Mouse (Mus musculus): ENCODE measurements around the gene Ptpn14. TPM values are rescaled to one million over a fixed set of nuclear protein-coding genes. Genes with fewer than 3 reads are reported as not detected.

Gene Ptpn14
- total and polyA plus RNA-seq, 2 experiments from 2014 or later = 4.2 to 23.5 TPM

GRCm38 (mm10) chr1:189885975-189886374 is 157.9 kb downstream of the Ptpn14 start:
- TF ChIP-seq CTCF (IDR thresholded peaks at IDR 0.05; ENCODE audit: low read depth) (no peak), EP300 (IDR thresholded peaks at IDR 0.05; ENCODE audit: low read depth) (no peak)
- DNase-seq (ENCODE audit: low spot score) (no peak), ATAC-seq (ENCODE audit: insufficient read depth, low read depth) (no peak)
- H3K9ac ChIP-seq (replicated peaks; ENCODE audit: low read depth, low read length) = no peak overlapping the region
- H3K27me3 ChIP-seq (ENCODE audit: control insufficient read depth, insufficient read depth, low read length) = no peaks in the 10 kb centered on the region
- H3K4me2 ChIP-seq (ENCODE audit: low read depth, low read length) = no peak overlapping the region
- no peak overlapping the region for H3K4me3 ChIP-seq (ENCODE audit: low read depth, low read length)
- H3K27ac ChIP-seq (ENCODE audit: low read depth) = no peak overlapping the region
- H3K9me3 ChIP-seq (replicated peaks; ENCODE audit: control insufficient read depth, low read length) = no peaks in the 10 kb centered on the region
- WGBS = 77% methylated on average over 6 of the region's 6 CpGs
- H3K4me1 ChIP-seq (ENCODE audit: control insufficient read depth, insufficient read depth) = peaks cover 13% of the 10 kb centered on the region; the same call in 1 of the 2 replicates
- H3K36me3 ChIP-seq (replicated peaks; ENCODE audit: control insufficient read depth, insufficient read depth, low read length) = peaks cover 16% of the 10 kb centered on the region

- Histone ChIP-seq H3K27ac (ENCODE audit: low read depth) (peak overlapping the region; percentile 69), H3K9ac (replicated peaks; ENCODE audit: low read depth, low read length) (no peak overlapping the region), H3K27me3 (ENCODE audit: control insufficient read depth, insufficient read depth, low read length) (no peaks in the 10 kb centered on the region), H3K4me3 (ENCODE audit: low read depth, low read length) (no peak overlapping the region), H3K36me3 (replicated peaks; ENCODE audit: control insufficient read depth, insufficient read depth, low read length) (peaks cover 27% of the 10 kb centered on the region), H3K4me2 (ENCODE audit: low read depth, low read length) (no peak overlapping the region), H3K9me3 (replicated peaks; ENCODE audit: control insufficient read depth, low read length) (no peaks in the 10 kb centered on the region), H3K4me1 (ENCODE audit: control insufficient read depth, insufficient read depth) (peaks cover 13% of the 10 kb centered on the region; the same call in 1 of the 2 replicates)
- 31% methylated on average over 7 of the region's 7 CpGs for WGBS
- peak; percentile 67 for ATAC-seq (ENCODE audit: insufficient read depth, low read depth)
- TF ChIP-seq CTCF (IDR thresholded peaks at IDR 0.05; ENCODE audit: low read depth) (peak; percentile 86), EP300 (IDR thresholded peaks at IDR 0.05; ENCODE audit: low read depth) (no peak; the same call in 1 of the 2 replicates)
- DNase-seq (ENCODE audit: low spot score) = peak; percentile 83
Observed at GRCm38 (mm10) chr1:189887518-189887917, 159.4 kb downstream of the Ptpn14 start.

- ATAC-seq (ENCODE audit: insufficient read depth, low read depth) (no peak), DNase-seq (ENCODE audit: low spot score) (peak; percentile 50)
- Histone ChIP-seq H3K27ac (ENCODE audit: low read depth) (peak overlapping the region; percentile 69), H3K4me3 (ENCODE audit: low read depth, low read length) (no peak overlapping the region), H3K4me1 (ENCODE audit: control insufficient read depth, insufficient read depth) (peaks cover 13% of the 10 kb centered on the region; the same call in 1 of the 2 replicates), H3K36me3 (replicated peaks; ENCODE audit: control insufficient read depth, insufficient read depth, low read length) (peaks cover 39% of the 10 kb centered on the region), H3K9me3 (replicated peaks; ENCODE audit: control insufficient read depth, low read length) (no peaks in the 10 kb centered on the region), H3K27me3 (ENCODE audit: control insufficient read depth, insufficient read depth, low read length) (no peaks in the 10 kb centered on the region), H3K9ac (replicated peaks; ENCODE audit: low read depth, low read length) (no peak overlapping the region), H3K4me2 (ENCODE audit: low read depth, low read length) (no peak overlapping the region)
- TF ChIP-seq EP300 (IDR thresholded peaks at IDR 0.05; ENCODE audit: low read depth) (no peak), CTCF (IDR thresholded peaks at IDR 0.05; ENCODE audit: low read depth) (no peak)
- 40% methylated on average over 10 of the region's 10 CpGs for WGBS
Observed at GRCm38 (mm10) chr1:189888749-189889148, 160.7 kb downstream of the Ptpn14 start.

GRCm38 (mm10) chr1:189894191-189894590 is 166.1 kb downstream of the Ptpn14 start:
- 79% methylated on average over 9 of the region's 9 CpGs for WGBS
- TF ChIP-seq EP300 (IDR thresholded peaks at IDR 0.05; ENCODE audit: low read depth) (no peak), CTCF (IDR thresholded peaks at IDR 0.05; ENCODE audit: low read depth) (no peak)
- H3K36me3 ChIP-seq (replicated peaks; ENCODE audit: control insufficient read depth, insufficient read depth, low read length) = peaks cover 65% of the 10 kb centered on the region
- H3K27ac ChIP-seq (ENCODE audit: low read depth) = no peak overlapping the region
- no peaks in the 10 kb centered on the region for H3K27me3 ChIP-seq (ENCODE audit: control insufficient read depth, insufficient read depth, low read length)
- DNase-seq (ENCODE audit: low spot score) (no peak), ATAC-seq (ENCODE audit: insufficient read depth, low read depth) (no peak)
- no peak overlapping the region for H3K4me2 ChIP-seq (ENCODE audit: low read depth, low read length)
- H3K4me1 ChIP-seq (ENCODE audit: control insufficient read depth, insufficient read depth) = peaks cover 8% of the 10 kb centered on the region
- no peak overlapping the region for H3K4me3 ChIP-seq (ENCODE audit: low read depth, low read length)
- no peaks in the 10 kb centered on the region for H3K9me3 ChIP-seq (replicated peaks; ENCODE audit: control insufficient read depth, low read length)
- H3K9ac ChIP-seq (replicated peaks; ENCODE audit: low read depth, low read length) = no peak overlapping the region

- no peak for TF ChIP-seq CTCF (IDR thresholded peaks at IDR 0.05; ENCODE audit: low read depth)
- TF ChIP-seq EP300 (IDR thresholded peaks at IDR 0.05; ENCODE audit: low read depth) = no peak
- H3K36me3 ChIP-seq (replicated peaks; ENCODE audit: control insufficient read depth, insufficient read depth, low read length) = peaks cover 47% of the 10 kb centered on the region
- DNase-seq (ENCODE audit: low spot score) = no peak
- ATAC-seq (ENCODE audit: insufficient read depth, low read depth) = peak; percentile 57
- no peaks in the 10 kb centered on the region for H3K9me3 ChIP-seq (replicated peaks; ENCODE audit: control insufficient read depth, low read length)
- H3K9ac ChIP-seq (replicated peaks; ENCODE audit: low read depth, low read length) = no peak overlapping the region
- no peak overlapping the region for H3K4me3 ChIP-seq (ENCODE audit: low read depth, low read length)
- peaks cover 16% of the 10 kb centered on the region; the same call in 1 of the 2 replicates for H3K4me1 ChIP-seq (ENCODE audit: control insufficient read depth, insufficient read depth)
- no peak overlapping the region for H3K4me2 ChIP-seq (ENCODE audit: low read depth, low read length)
- 44% methylated on average over 9 of the region's 9 CpGs for WGBS
- H3K27me3 ChIP-seq (ENCODE audit: control insufficient read depth, insufficient read depth, low read length) = no peaks in the 10 kb centered on the region
- peak overlapping the region; percentile 72 for H3K27ac ChIP-seq (ENCODE audit: low read depth)
Observed at GRCm38 (mm10) chr1:189897861-189898260, 169.8 kb downstream of the Ptpn14 start.

GRCm38 (mm10) chr1:189898708-189899107 is 170.6 kb downstream of the Ptpn14 start:
- no peak overlapping the region for H3K9ac ChIP-seq (replicated peaks; ENCODE audit: low read depth, low read length)
- H3K36me3 ChIP-seq (replicated peaks; ENCODE audit: control insufficient read depth, insufficient read depth, low read length) = peaks cover 39% of the 10 kb centered on the region
- no peak for DNase-seq (ENCODE audit: low spot score)
- H3K4me1 ChIP-seq (ENCODE audit: control insufficient read depth, insufficient read depth) = peaks cover 18% of the 10 kb centered on the region; the same call in 1 of the 2 replicates
- H3K9me3 ChIP-seq (replicated peaks; ENCODE audit: control insufficient read depth, low read length) = no peaks in the 10 kb centered on the region
- TF ChIP-seq CTCF (IDR thresholded peaks at IDR 0.05; ENCODE audit: low read depth) = no peak
- TF ChIP-seq EP300 (IDR thresholded peaks at IDR 0.05; ENCODE audit: low read depth) = no peak
- no peak overlapping the region for H3K4me2 ChIP-seq (ENCODE audit: low read depth, low read length)
- no peak for ATAC-seq (ENCODE audit: insufficient read depth, low read depth)
- H3K4me3 ChIP-seq (ENCODE audit: low read depth, low read length) = no peak overlapping the region
- WGBS = 33% methylated on average over 13 of the region's 13 CpGs
- no peaks in the 10 kb centered on the region for H3K27me3 ChIP-seq (ENCODE audit: control insufficient read depth, insufficient read depth, low read length)
- H3K27ac ChIP-seq (ENCODE audit: low read depth) = peak overlapping the region; percentile 75
